Mouse (Mus musculus) C2C12 (cell line): Measurements from ENCODE around the gene H2-M10.6. TPM values are rescaled to one million over a fixed set of nuclear protein-coding genes. Genes with fewer than 3 reads are reported as not detected.

Experiments
- H3K27me3 ChIP-seq: one replicate; pipeline ENCODE4 v1.6.1; 2011; ENCODE audit not compliant: control insufficient read depth, insufficient read depth, insufficient read length
- H3K36me3 ChIP-seq: one replicate; pipeline ENCODE4 v1.6.1; 2011; ENCODE audit not compliant: control insufficient read depth, insufficient read depth
- H3K4me3 ChIP-seq: one replicate; pipeline ENCODE4 v1.5.1; 2011; ENCODE audit warnings: mild to moderate bottlenecking, control low read depth; ENCODE audit not compliant: poor library complexity, insufficient read depth, severe bottlenecking
- H3K79me2 ChIP-seq: one replicate; pipeline ENCODE4 v1.6.1; 2011; ENCODE audit not compliant: control insufficient read depth, insufficient read depth
- H3K79me3 ChIP-seq: one replicate; pipeline ENCODE4 v1.6.1; 2011; ENCODE audit warnings: low read depth, control low read depth
- H3ac ChIP-seq: one replicate; pipeline ENCODE3; 2011; ENCODE audit warnings: low read depth; ENCODE audit not compliant: control insufficient read depth, insufficient read length
- CEBPB ChIP-seq: IDR thresholded peaks from one replicate; pipeline ENCODE4 v1.6.1; 2011; ENCODE audit warnings: low read depth, mild to moderate bottlenecking, control low read depth, moderate library complexity
- CTCF ChIP-seq: IDR thresholded peaks from one replicate; pipeline ENCODE4 v1.5.1; 2011; ENCODE audit not compliant: control insufficient read depth, insufficient read depth, insufficient read length
- FOSL1 ChIP-seq: IDR thresholded peaks from one replicate; pipeline ENCODE4 v1.8.0; 2011; ENCODE audit warnings: mild to moderate bottlenecking, low read length; ENCODE audit not compliant: poor library complexity, insufficient read depth, severe bottlenecking
- MAX ChIP-seq: IDR thresholded peaks from one replicate; pipeline ENCODE4 v1.6.1; 2011; ENCODE audit warnings: mild to moderate bottlenecking, control low read depth
- MYOD1 ChIP-seq: IDR thresholded peaks from one replicate; pipeline ENCODE4 v1.6.1; 2011; ENCODE audit warnings: low read depth; ENCODE audit not compliant: control insufficient read depth, insufficient read length
- MYOG ChIP-seq: IDR thresholded peaks from one replicate; pipeline ENCODE4 v1.6.1; 2011; ENCODE audit not compliant: control insufficient read depth, insufficient read length; ENCODE audit errors: extremely low read depth
- USF1 ChIP-seq: IDR thresholded peaks from one replicate; pipeline ENCODE4 v1.6.1; 2011; ENCODE audit warnings: low read depth, mild to moderate bottlenecking, control low read depth, moderate library complexity
- polyA plus RNA-seq: library from polyadenylated mRNA; unstranded; fragments of >200 nt; fragmentation: generic; extraction: Trizol; gene quantifications from one replicate; pipeline ENCODE4 v1.2.1, GENCODE M21; 2012; ENCODE audit warnings: missing spikeins

H2-M10.6 gene
- polyA plus RNA-seq, 1 experiment = not detected

- TF ChIP-seq MYOG (no peak), MAX (no peak), CTCF (no peak), MYOD1 (no peak), CEBPB (no peak), FOSL1 (no peak), USF1 (no peak)
- H3K27me3 ChIP-seq = no peaks in the 10 kb centered on the region
- no peak overlapping the region for H3K4me3 ChIP-seq
- H3ac ChIP-seq = no peak overlapping the region
- peaks cover 13% of the 10 kb centered on the region for H3K36me3 ChIP-seq
- H3K79me2 ChIP-seq = peaks cover 5% of the 10 kb centered on the region
- no peaks in the 10 kb centered on the region for H3K79me3 ChIP-seq
Observed at GRCm38 (mm10) chr17:36848911-36849310, 36.9 kb downstream of the H2-M10.6 start.

GRCm38 (mm10) chr17:36849992-36850391 is 38.0 kb downstream of the H2-M10.6 start:
- Histone ChIP-seq H3K4me3 (no peak overlapping the region), H3K79me3 (no peaks in the 10 kb centered on the region), H3ac (no peak overlapping the region), H3K36me3 (peaks cover 22% of the 10 kb centered on the region), H3K79me2 (peaks cover under 1% of the 10 kb centered on the region), H3K27me3 (no peaks in the 10 kb centered on the region)
- TF ChIP-seq USF1 (no peak), FOSL1 (no peak)

- H3K36me3 ChIP-seq = peaks cover 28% of the 10 kb centered on the region
Observed at GRCm38 (mm10) chr17:36851200-36851599, 39.2 kb downstream of the H2-M10.6 start.

GRCm38 (mm10) chr17:36851627-36852026 is 39.7 kb downstream of the H2-M10.6 start:
- peaks cover 32% of the 10 kb centered on the region for H3K36me3 ChIP-seq
- TF ChIP-seq CTCF (no peak), MAX (no peak), CEBPB (no peak)
- no peaks in the 10 kb centered on the region for H3K27me3 ChIP-seq
- no peaks in the 10 kb centered on the region for H3K79me3 ChIP-seq
- H3K79me2 ChIP-seq = no peaks in the 10 kb centered on the region
- no peak overlapping the region for H3ac ChIP-seq
- no peak overlapping the region for H3K4me3 ChIP-seq

More at GRCm38 (mm10) chr17:36851200-36851599, 39.2 kb downstream of the H2-M10.6 start:
- Histone ChIP-seq H3K79me3 (no peaks in the 10 kb centered on the region), H3K79me2 (no peaks in the 10 kb centered on the region), H3K27me3 (no peaks in the 10 kb centered on the region), H3K4me3 (no peak overlapping the region), H3ac (no peak overlapping the region)
- TF ChIP-seq CEBPB (no peak), CTCF (no peak), USF1 (no peak), MYOD1 (no peak), MYOG (no peak), FOSL1 (no peak), MAX (no peak)

- no peaks in the 10 kb centered on the region for H3K79me3 ChIP-seq
- no peak overlapping the region for H3ac ChIP-seq
- no peak overlapping the region for H3K4me3 ChIP-seq
- H3K36me3 ChIP-seq = peaks cover 57% of the 10 kb centered on the region
- no peaks in the 10 kb centered on the region for H3K27me3 ChIP-seq
- TF ChIP-seq MAX (no peak), CTCF (no peak), FOSL1 (no peak), USF1 (no peak), MYOG (no peak), MYOD1 (no peak), CEBPB (no peak)
- H3K79me2 ChIP-seq = no peaks in the 10 kb centered on the region
Observed at GRCm38 (mm10) chr17:36855484-36855883, 43.5 kb downstream of the H2-M10.6 start.

GRCm38 (mm10) chr17:36856236-36856635 is 44.3 kb downstream of the H2-M10.6 start:
- H3K79me3 ChIP-seq = no peaks in the 10 kb centered on the region
- TF ChIP-seq MYOG = no peak
- no peak for TF ChIP-seq FOSL1
- TF ChIP-seq USF1 = no peak
- TF ChIP-seq CTCF = no peak
- TF ChIP-seq MYOD1 = no peak
- TF ChIP-seq MAX = no peak
- no peak for TF ChIP-seq CEBPB

More at GRCm38 (mm10) chr17:36856236-36856635, 44.3 kb downstream of the H2-M10.6 start:
- Histone ChIP-seq H3K79me2 (no peaks in the 10 kb centered on the region), H3K27me3 (no peaks in the 10 kb centered on the region), H3K4me3 (no peak overlapping the region), H3ac (no peak overlapping the region), H3K36me3 (peaks cover 49% of the 10 kb centered on the region)
